Mouse (Mus musculus) intestine, postnatal 0 days (tissue): ENCODE data around the gene Rad51b. TPM values are rescaled to one million over a fixed set of nuclear protein-coding genes. Genes with fewer than 3 reads are reported as not detected.

Experiments used
- ATAC-seq: fragments of 200-750 bp; cut with Nextera tagmentation; 2 replicates; pipeline ENCODE4 v1.8.0; 2017; ENCODE audit warnings: mild to moderate bottlenecking, moderate TSS enrichment, moderate library complexity
- H3K27ac ChIP-seq: fragments of 300-500 bp; sonication (generic); 2 replicates; pipeline ENCODE4 v1.5.1; 2014; ENCODE audit warnings: mild to moderate bottlenecking, low read depth, low read length, moderate library complexity
- H3K27me3 ChIP-seq: fragments of 300-500 bp; sonication (generic); replicated peaks from 2 replicates; pipeline ENCODE4 v1.6.1; 2014; ENCODE audit warnings: low read length, mixed read lengths; ENCODE audit not compliant: control insufficient read depth, insufficient read depth
- H3K36me3 ChIP-seq: fragments of 300-500 bp; sonication (generic); 2 replicates; pipeline ENCODE4 v1.6.1; 2014; ENCODE audit warnings: mild to moderate bottlenecking, moderate library complexity; ENCODE audit not compliant: control insufficient read depth, insufficient read depth
- H3K4me1 ChIP-seq: fragments of 300-500 bp; sonication (generic); replicated peaks from 2 replicates; pipeline ENCODE4 v1.6.1; 2014; ENCODE audit warnings: antibody characterized with exemption, low read length, mixed read lengths; ENCODE audit not compliant: control insufficient read depth, insufficient read depth
- H3K4me2 ChIP-seq: fragments of 300-500 bp; sonication (generic); replicated peaks from 2 replicates; pipeline ENCODE4 v1.6.1; 2014; ENCODE audit warnings: low read depth, mild to moderate bottlenecking, moderate library complexity
- H3K4me3 ChIP-seq: fragments of 300-500 bp; sonication (generic); 2 replicates; pipeline ENCODE4 v1.5.1; 2014; ENCODE audit warnings: low read depth, low read length
- H3K9ac ChIP-seq: fragments of 300-500 bp; sonication (generic); 2 replicates; pipeline ENCODE4 v1.6.1; 2014; ENCODE audit warnings: mild to moderate bottlenecking, low read depth, low read length
- H3K9me3 ChIP-seq: fragments of 300-500 bp; sonication (generic); 2 replicates; pipeline ENCODE4 v1.6.1; 2016; ENCODE audit warnings: mixed run types; ENCODE audit not compliant: control insufficient read depth
- CTCF ChIP-seq: sonication (generic); IDR thresholded peaks from 2 replicates; pipeline ENCODE4 v1.5.1; 2016; ENCODE audit warnings: low read depth, mild to moderate bottlenecking, control low read depth, antibody characterized with exemption, moderate library complexity
- WGBS: fragments of 180-500 bp; shearing (Covaris S2); extraction: QIAGEN DNeasy Blood & Tissue Kit; methylation state at CpG from one replicate; pipeline ENCODE4 v1.1.7; 2014; 5-methylcytosine and 5-hydroxymethylcytosine counted together
- polyA plus RNA-seq: library from polyadenylated mRNA; unstranded; fragments of >200 nt; fragmentation: Nextera tagmentation; extraction: Ambion mirVana; gene quantifications from 2 replicates; pipeline ENCODE4 v1.2.1, GENCODE M21; 2015

The Rad51b gene
- polyA plus RNA-seq, 1 experiment from 2014 or later = 1.9 TPM

- WGBS = 64% methylated on average over 1 of the region's 1 CpGs
- TF ChIP-seq CTCF = no peak
- no peak for ATAC-seq
These were observed 506.6 kb downstream of the Rad51b start for GRCm38 (mm10) chr12:79803670-79804069.

GRCm38 (mm10) chr12:79804776-79805524 is 507.9 kb downstream of the Rad51b start:
- WGBS = 52% methylated on average over 8 of the region's 8 CpGs
- Histone ChIP-seq H3K36me3 (no peaks in the 10 kb centered on the region; the same call in 1 of the 2 replicates), H3K27me3 (no peaks in the 10 kb centered on the region), H3K27ac (peak overlapping the region; percentile 15; the same call in 1 of the 2 replicates), H3K4me3 (no peak overlapping the region), H3K9ac (no peak overlapping the region), H3K4me2 (no peak overlapping the region), H3K9me3 (no peaks in the 10 kb centered on the region), H3K4me1 (0 out of 2 replicates have a peak, but pooled peaks cover 4% of the 10 kb centered on the region)
- TF ChIP-seq CTCF = no peak
- ATAC-seq = no peak

More at GRCm38 (mm10) chr12:79803670-79804069, 506.6 kb downstream of the Rad51b start:
- H3K27me3 ChIP-seq = no peaks in the 10 kb centered on the region
- 0 out of 2 replicates have a peak, but pooled peaks cover 4% of the 10 kb centered on the region for H3K4me1 ChIP-seq
- H3K4me3 ChIP-seq = no peak overlapping the region
- H3K4me2 ChIP-seq = no peak overlapping the region
- H3K9me3 ChIP-seq = no peaks in the 10 kb centered on the region
- no peak overlapping the region for H3K9ac ChIP-seq
- no peak overlapping the region for H3K27ac ChIP-seq
- no peaks in the 10 kb centered on the region; the same call in 1 of the 2 replicates for H3K36me3 ChIP-seq

GRCm38 (mm10) chr12:79806990-79807389 is 509.9 kb downstream of the Rad51b start:
- Histone ChIP-seq H3K36me3 (no peaks in the 10 kb centered on the region; the same call in 1 of the 2 replicates), H3K27me3 (no peaks in the 10 kb centered on the region), H3K9ac (no peak overlapping the region), H3K27ac (no peak overlapping the region), H3K4me3 (no peak overlapping the region), H3K4me2 (no peak overlapping the region), H3K4me1 (0 out of 2 replicates have a peak, but pooled peaks cover 4% of the 10 kb centered on the region), H3K9me3 (no peaks in the 10 kb centered on the region)
- TF ChIP-seq CTCF = no peak
- WGBS = 82% methylated on average over 4 of the region's 4 CpGs
- ATAC-seq = no peak

GRCm38 (mm10) chr12:79807410-79807847 is 510.3 kb downstream of the Rad51b start:
- Histone ChIP-seq H3K4me3 (no peak overlapping the region), H3K4me2 (no peak overlapping the region), H3K9me3 (no peaks in the 10 kb centered on the region), H3K27ac (no peak overlapping the region), H3K4me1 (0 out of 2 replicates have a peak, but pooled peaks cover 4% of the 10 kb centered on the region), H3K9ac (no peak overlapping the region), H3K36me3 (no peaks in the 10 kb centered on the region; the same call in 1 of the 2 replicates), H3K27me3 (no peaks in the 10 kb centered on the region)
- 61% methylated on average over 10 of the region's 10 CpGs for WGBS
- no peak for TF ChIP-seq CTCF
- no peak for ATAC-seq

- Histone ChIP-seq H3K9me3 (no peaks in the 10 kb centered on the region), H3K36me3 (no peaks in the 10 kb centered on the region; the same call in 1 of the 2 replicates), H3K4me3 (no peak overlapping the region), H3K27me3 (no peaks in the 10 kb centered on the region), H3K4me2 (no peak overlapping the region), H3K9ac (no peak overlapping the region), H3K27ac (no peak overlapping the region), H3K4me1 (0 out of 2 replicates have a peak, but pooled peaks cover 4% of the 10 kb centered on the region)
- 90% methylated on average over 8 of the region's 8 CpGs for WGBS
- no peak for ATAC-seq
- TF ChIP-seq CTCF = no peak
These were observed 510.9 kb downstream of the Rad51b start for GRCm38 (mm10) chr12:79807938-79808401.
